Mouse (Mus musculus) ES-E14 (cell line): ENCODE data around the gene Stmnd1. TPM values are rescaled to one million over a fixed set of nuclear protein-coding genes. Genes with fewer than 3 reads are reported as not detected.
"Not testable (repeated sequence)": the region's sequence is repeated elsewhere in the genome, so short reads cannot be mapped to it uniquely, and the experiment has no call there.

ENCODE experiments used
- DNase-seq: peaks from one replicate; pipeline ENCODE4 v3.0.0-alpha.2; 2013; ENCODE audit warnings: low read depth, low spot score
- H3K27ac ChIP-seq: 2 replicates; pipeline ENCODE4 v1.5.1; 2012; ENCODE audit warnings: low read depth, mild to moderate bottlenecking, low read length, moderate library complexity, mixed read lengths; ENCODE audit not compliant: poor library complexity, insufficient read depth, severe bottlenecking
- H3K36me3 ChIP-seq: 2 replicates; pipeline ENCODE4 v1.6.1; 2012; ENCODE audit warnings: mild to moderate bottlenecking, low read length, moderate library complexity, mixed read lengths; ENCODE audit not compliant: control insufficient read depth, poor library complexity, insufficient read depth, severe bottlenecking
- H3K4me1 ChIP-seq, 2 experiments: fragments of 150-350 bp in 1 of 2; sonication (generic) in 1 of 2; 2 replicates each; pipeline ENCODE4 v1.6.1; 2012; ENCODE audit warnings: low read length in 2 of 2, mild to moderate bottlenecking in 1 of 2, mixed read lengths in 1 of 2; ENCODE audit not compliant: control insufficient read depth in 2 of 2, insufficient read depth in 2 of 2, poor library complexity in 1 of 2
- H3K4me3 ChIP-seq, 2 experiments: fragments of 150-350 bp in 1 of 2; sonication (generic) in 1 of 2; 2 replicates each; pipeline ENCODE4 v1.5.1; 2012; ENCODE audit warnings: low read length in 2 of 2, low read depth in 1 of 2, mild to moderate bottlenecking in 1 of 2, mixed read lengths in 1 of 2; ENCODE audit not compliant: insufficient read depth in 1 of 2, poor library complexity in 1 of 2, severe bottlenecking in 1 of 2
- H3K9ac ChIP-seq: 2 replicates; pipeline ENCODE4 v1.6.1; 2012; ENCODE audit warnings: low read depth, mild to moderate bottlenecking, low read length, mixed read lengths; ENCODE audit not compliant: poor library complexity, insufficient read depth, severe bottlenecking
- H3K9me3 ChIP-seq: fragments of 150-350 bp; sonication (generic); 2 replicates; pipeline ENCODE4 v1.6.1; 2012; ENCODE audit warnings: low read depth, mild to moderate bottlenecking, low read length; ENCODE audit not compliant: control insufficient read depth, insufficient read depth
- CHD2 ChIP-seq: IDR thresholded peaks from 2 replicates; pipeline ENCODE4 v1.6.1; 2014; ENCODE audit warnings: mild to moderate bottlenecking, low read depth, low read length, inconsistent platforms
- HCFC1 ChIP-seq: IDR thresholded peaks from 2 replicates; pipeline ENCODE4 v1.6.1; 2012; ENCODE audit warnings: low read length, inconsistent platforms, borderline replicate concordance; ENCODE audit not compliant: insufficient read depth
- MAFK ChIP-seq: IDR thresholded peaks from 2 replicates; pipeline ENCODE4 v1.6.1; 2014; ENCODE audit warnings: mild to moderate bottlenecking, low read depth, low read length, inconsistent platforms; ENCODE audit not compliant: insufficient read depth
- ZC3H11A ChIP-seq: IDR thresholded peaks from 2 replicates; pipeline ENCODE4 v1.6.1; 2012; ENCODE audit warnings: low read depth, mild to moderate bottlenecking, inconsistent platforms, low read length, borderline replicate concordance
- ZNF384 ChIP-seq: IDR thresholded peaks from 2 replicates; pipeline ENCODE4 v1.6.1; 2012; ENCODE audit warnings: low read depth, low read length, inconsistent platforms
- in situ Hi-C, 2 experiments: fragments of 600-800 bp; cut with MboI; formaldehyde crosslinking; loops; one replicate each; pipeline ENCODE4 v1.15.1; 2025; ENCODE audit warnings: low sequenced_read_pairs in 2 of 2, inconsistent platforms in 1 of 2; ENCODE audit not compliant: unreplicated experiment in 2 of 2
- total RNA-seq: library from RNA; depleted of rRNA; stranded (reverse); fragments of 300-350 nt; gene quantifications from 2 replicates; pipeline ENCODE4 v1.2.3, GENCODE M21; 2012; rRNA removed

Stmnd1 gene
- total RNA-seq, result not detected in 2 replicates

- DNase-seq, result no peak
- no peak within 1 kb of the TSS for H3K4me3 ChIP-seq
- H3K4me1 ChIP-seq, result peaks cover 0 to 2% of the 10 kb centered on the region in 2 experiments; a peak in 1 of 4 replicates
- H3K9me3 ChIP-seq, result no peaks in the 10 kb centered on the region; the same call in 1 of the 2 replicates
- H3K27ac ChIP-seq, result no peak within 1 kb of the TSS
- H3K9ac ChIP-seq, result no peak within 1 kb of the TSS
- TF ChIP-seq ZNF384 (no peak), ZC3H11A (no peak), MAFK (no peak), HCFC1 (no peak), CHD2 (no peak)
- H3K36me3 ChIP-seq, result no peaks in the 10 kb centered on the region
- in situ Hi-C loops, result no loop called here
Observed at GRCm38 (mm10) chr13:46273453-46274110, at the start of gene Stmnd1. Gene Stmnd1 (plus strand): TSS chr13:46273721.

GRCm38 (mm10) chr13:46226956-46227355 lies 46.6 kb upstream of the Stmnd1 start:
- no peak for DNase-seq
- Histone ChIP-seq H3K9me3 (no peaks in the 10 kb centered on the region), H3K27ac (no peak overlapping the region), H3K4me1 (no peaks in the 10 kb centered on the region), H3K9ac (no peak overlapping the region), H3K36me3 (no peaks in the 10 kb centered on the region), H3K4me3 (no peak overlapping the region)
- in situ Hi-C loops, result no loop called here
- TF ChIP-seq MAFK (no peak), CHD2 (no peak), ZNF384 (no peak), ZC3H11A (no peak), HCFC1 (no peak)

- in situ Hi-C loops, result no loop called here
- no peak for DNase-seq
- no peak for TF ChIP-seq MAFK
- no peak for TF ChIP-seq ZNF384
- no peak for TF ChIP-seq ZC3H11A
- no peak for TF ChIP-seq HCFC1
- no peak for TF ChIP-seq CHD2
- Histone ChIP-seq H3K4me1 (no peaks in the 10 kb centered on the region), H3K4me3 (no peak overlapping the region), H3K36me3 (no peaks in the 10 kb centered on the region), H3K9ac (no peak overlapping the region), H3K27ac (no peak overlapping the region), H3K9me3 (no peaks in the 10 kb centered on the region)
Observed at GRCm38 (mm10) chr13:46227486-46227885, 46.0 kb upstream of the Stmnd1 start.

- H3K27ac ChIP-seq, H3K4me3 ChIP-seq, H3K36me3 ChIP-seq, H3K9ac ChIP-seq, H3K9me3 ChIP-seq, in situ Hi-C loops, DNase-seq, H3K4me1 ChIP-seq: not testable (repeated sequence)
Observed at GRCm38 (mm10) chr13:46228750-46229149, 44.8 kb upstream of the Stmnd1 start.

- Histone ChIP-seq H3K4me3 (no peak overlapping the region), H3K4me1 (no peaks in the 10 kb centered on the region), H3K36me3 (no peaks in the 10 kb centered on the region), H3K9me3 (no peaks in the 10 kb centered on the region), H3K9ac (no peak overlapping the region), H3K27ac (no peak overlapping the region)
- no peak for DNase-seq
- in situ Hi-C loops, result no loop called here
- TF ChIP-seq ZC3H11A (no peak), MAFK (no peak), ZNF384 (no peak), CHD2 (no peak), HCFC1 (no peak)
Observed at GRCm38 (mm10) chr13:46231514-46232085, 41.9 kb upstream of the Stmnd1 start.
